Mouse (Mus musculus) 416B (cell line): Measurements from ENCODE around the gene Ppp1r7.
"Not testable (repeated sequence)": the region's sequence is repeated elsewhere in the genome, so short reads cannot be mapped to it uniquely, and the experiment has no call there.

Experiments
- DNase-seq: peaks from one replicate; pipeline ENCODE4 v3.0.0; 2011; ENCODE audit warnings: low read depth

The Ppp1r7 gene

DNA sequence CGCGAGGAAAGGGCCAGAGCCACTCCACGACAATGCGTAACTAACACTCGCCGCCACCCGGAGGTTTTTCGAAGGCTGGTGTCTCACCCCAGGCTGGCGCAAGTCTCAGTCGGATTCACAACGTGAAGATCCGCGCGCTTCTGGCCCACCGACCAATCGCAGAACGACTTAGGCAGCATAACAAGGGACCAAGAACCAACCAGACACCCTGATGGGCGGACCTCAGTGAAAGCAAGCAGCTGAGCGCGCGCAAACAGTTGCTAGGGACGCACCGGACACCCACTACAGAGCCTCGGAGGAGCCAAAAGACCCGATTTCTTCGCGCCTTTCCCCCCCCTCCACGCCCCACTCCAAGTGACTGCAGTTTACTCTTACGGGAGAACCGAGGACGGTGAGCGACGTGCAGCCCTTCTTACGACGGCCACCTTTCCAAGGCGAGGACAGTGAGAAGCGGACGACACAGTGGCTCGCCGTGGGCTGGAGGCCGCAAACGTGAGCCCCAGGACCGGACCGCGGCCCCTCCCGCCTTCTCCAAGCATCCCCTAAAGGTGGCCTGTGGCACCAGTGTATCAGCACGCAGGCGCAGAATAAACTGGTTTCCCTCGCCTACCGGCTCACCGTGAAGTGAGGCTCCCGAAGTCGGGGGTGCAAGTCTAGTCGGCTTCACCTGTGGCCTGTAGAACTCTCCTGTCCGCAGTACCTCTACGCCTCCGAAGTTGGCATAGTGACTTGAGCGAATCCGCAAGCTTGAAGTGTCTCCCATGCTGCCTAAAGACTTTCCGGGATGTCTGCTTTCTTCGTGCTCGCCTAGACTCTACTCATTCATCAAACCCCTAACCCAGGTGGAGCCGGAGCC lies at the start of gene Ppp1r7, which contains the start of gene Pask:
TSS of gene Ppp1r7 (plus strand) at position 207 of the 856 bp plus-strand sequence.
TSS of gene Pask (minus strand) at position 835 of the 856 bp plus-strand sequence.
- peak; percentile 98 for DNase-seq

DNA sequence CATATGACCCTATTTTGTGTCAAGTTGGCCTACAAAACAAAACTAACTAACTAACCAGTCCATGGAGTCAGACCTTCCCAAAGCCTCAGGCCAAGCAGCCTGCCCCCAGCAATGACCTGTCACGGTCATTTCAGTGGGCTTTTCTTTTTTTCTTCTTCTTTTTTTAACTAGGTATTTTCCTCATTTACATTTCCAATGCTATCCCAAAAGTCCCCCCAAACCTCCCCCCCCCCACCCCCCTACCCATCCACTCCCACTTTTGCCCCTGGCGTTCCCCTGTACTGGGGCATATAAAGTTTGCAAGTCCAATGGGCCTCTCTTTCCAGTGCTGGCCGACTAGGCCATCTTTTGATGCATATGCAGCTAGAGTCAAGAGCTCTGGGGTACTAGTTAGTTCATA lies 48.2 kb upstream of the Ppp1r7 start:
- DNase-seq, result not testable (repeated sequence)

DNA sequence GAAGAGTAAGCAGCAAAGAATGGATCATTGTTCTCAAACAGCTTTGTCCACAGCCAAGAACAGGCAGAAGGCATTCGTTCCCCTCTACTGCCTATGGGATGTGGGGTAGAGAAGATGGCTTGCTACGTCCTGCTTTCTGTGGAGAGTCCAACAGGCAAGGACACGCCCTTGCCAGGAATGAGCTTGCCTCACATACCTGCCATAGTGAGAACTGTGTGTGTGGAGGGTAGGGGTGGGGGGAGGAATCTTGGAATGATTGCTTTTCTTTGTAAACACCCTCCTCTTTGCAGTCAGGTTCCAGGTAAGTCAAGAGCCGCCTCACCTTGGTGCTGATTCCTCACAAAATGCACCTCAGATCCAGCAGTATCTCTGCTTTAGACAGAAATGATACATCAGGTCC lies 42.9 kb upstream of the Ppp1r7 start:
- no peak for DNase-seq

DNA sequence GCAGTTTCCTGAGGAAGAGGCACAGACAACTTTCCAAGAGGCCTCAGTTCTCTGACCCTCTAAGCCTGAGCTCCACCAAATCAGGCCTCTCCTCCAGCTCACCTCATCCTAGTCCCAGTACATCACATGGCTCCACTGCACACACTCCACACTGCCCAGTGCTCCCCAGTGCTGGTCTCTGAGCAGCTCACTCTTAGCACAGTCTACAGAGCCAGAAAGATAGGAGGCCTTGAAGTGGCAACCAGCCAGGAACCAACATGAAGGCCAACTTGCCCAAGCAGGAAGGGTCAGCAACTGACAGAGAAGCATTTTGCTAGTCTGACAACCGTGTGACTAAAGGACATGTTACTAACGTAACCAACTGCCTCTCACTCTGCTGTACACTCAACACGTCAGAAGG lies 42.1 kb upstream of the Ppp1r7 start:
- DNase-seq, result peak; percentile 8

DNA sequence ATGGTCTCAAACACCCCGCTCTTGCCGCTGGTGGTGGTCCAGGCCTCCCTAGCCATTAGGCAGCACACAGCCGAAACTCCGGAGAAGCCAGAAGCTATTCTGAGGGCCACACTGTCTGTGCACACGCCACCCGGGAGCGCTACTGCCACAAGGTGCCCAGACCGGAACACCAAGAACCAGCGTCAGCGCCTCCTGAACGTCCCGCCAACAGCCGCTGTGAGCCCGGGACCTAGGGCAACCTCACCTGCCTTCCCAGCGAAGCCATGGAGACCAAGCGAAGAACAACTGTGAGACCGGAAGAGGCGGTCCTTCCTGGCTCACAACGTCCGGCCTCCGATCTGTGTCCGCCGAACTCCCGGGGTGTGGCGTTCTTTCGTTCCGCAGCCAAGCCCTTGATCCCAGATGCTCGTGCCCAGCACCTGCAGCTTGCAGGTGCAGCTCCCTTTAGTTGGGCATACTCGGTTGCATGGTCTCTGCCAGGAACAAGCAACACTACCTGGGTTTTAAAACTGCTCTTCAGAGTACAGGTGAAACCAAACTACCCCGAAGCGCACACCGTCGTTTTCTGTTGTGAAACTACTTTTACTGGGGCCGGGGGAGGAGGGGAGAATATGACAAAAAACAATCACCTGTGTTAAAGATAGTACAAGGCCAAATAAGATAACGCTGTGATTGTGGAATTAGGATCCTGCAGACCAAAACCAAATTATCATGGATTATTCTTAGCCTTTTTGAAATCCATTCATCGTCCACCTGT lies 36.9 kb upstream of the Ppp1r7 start, which contains the start of gene Mterf4:
TSS of gene Mterf4 (minus strand) at position 335 of the 757 bp plus-strand sequence.
- peak; percentile 82 for DNase-seq

DNA sequence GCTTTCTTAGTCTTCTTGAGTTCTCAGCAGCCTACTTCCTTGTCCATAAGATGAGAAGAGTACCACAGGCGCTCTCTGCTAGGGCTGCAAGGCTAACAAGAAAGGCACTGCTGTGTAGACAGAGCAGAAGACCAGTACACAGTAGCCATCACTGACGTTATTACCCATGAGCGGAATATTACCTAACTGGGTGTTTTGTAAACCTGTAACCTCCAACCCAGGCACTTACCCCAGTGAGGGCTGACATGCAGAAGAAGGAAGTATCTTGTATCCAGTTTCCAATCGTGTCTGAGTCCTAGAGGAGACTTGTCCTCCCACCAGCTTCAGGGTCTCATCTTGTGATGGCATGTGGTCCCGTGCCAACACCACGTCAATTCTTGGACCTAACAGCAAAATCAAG lies 18.7 kb upstream of the Ppp1r7 start:
- peak; percentile 26 for DNase-seq

DNA sequence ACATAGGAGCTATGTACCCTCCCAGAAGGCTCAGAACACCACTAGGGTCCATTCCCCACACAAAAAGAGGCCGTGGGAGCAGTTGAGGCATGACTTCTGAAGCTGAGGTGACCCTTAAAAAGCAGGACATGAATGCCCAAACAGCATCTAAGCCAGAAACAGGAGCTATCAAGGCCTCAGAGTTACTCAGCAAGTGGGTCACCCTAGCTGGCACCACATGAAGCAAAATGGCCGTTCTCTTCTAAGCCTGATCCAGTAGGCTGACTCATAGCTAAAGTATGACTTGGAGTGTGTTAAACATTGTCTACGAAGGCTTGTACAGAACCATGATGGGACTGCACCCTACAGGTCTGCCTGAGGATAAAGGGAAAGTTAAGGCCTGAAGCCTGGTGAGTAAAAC lies 16.2 kb upstream of the Ppp1r7 start:
- DNase-seq, result no peak

DNA sequence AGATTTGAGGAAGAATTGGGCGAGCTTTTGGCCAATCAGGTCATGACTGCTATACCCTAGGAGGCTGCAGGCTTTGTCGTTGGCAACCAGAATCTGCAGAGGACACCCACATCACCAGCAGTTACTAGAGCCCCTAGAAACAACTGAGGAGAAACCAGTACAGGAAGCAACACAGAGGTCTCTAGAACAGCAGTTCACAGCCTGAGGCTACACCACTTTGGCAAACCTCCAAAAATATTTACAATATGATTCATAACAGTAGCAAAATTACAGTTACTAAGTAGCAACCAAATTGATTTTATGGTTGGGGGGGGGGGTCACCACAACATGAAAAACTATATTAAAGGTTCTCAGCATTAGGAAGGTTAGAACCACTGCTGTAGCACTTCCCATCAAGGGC lies 8.0 kb upstream of the Ppp1r7 start:
- peak; percentile 8 for DNase-seq

DNA sequence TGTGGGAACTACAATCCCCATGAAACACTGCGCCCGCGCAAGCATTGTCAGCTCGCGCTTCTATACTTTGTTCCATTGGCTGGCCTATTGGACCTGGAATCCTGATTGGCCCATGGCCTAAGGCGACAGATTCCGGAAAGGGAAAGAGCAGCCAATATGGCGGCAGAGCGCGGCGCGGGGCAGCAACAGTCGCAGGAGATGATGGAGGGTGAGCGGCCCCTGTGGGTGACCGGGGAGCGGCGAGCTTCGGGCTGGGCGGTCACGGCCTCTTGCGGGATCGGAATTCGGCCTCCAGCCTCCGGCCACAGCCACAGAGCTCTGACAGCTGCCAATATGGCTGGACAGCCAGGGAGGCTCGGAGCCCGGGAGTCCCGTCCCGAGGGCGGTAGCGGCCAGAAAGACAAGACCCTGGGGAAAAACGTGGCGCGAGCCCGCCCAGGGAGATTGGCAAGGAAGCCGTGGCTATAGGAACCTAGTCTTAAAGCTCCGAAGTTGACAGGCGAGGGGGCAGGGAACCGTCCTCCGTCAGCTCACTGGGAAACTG lies 922 bp downstream of the Ppp1r7 start:
- DNase-seq, result peak; percentile 95

DNA sequence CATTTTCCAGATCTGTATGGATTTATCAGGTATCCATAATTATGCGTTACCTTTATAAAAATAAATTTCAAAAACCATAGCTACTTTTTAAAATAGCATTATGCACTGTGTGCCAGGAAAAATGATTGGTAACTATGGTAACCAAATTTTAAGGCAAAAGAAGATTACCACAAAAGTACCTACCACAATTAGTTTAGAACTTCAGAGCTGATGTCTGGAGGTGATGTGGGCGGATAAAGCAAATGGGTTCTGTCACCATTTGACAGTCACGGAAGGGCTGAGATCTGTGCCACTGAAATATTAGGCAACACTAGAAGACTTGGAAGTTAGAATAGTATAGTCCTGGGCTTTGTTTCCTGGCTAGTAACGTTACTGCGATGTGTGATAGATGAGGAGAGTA lies 4.5 kb downstream of the Ppp1r7 start:
- DNase-seq, result no peak

DNA sequence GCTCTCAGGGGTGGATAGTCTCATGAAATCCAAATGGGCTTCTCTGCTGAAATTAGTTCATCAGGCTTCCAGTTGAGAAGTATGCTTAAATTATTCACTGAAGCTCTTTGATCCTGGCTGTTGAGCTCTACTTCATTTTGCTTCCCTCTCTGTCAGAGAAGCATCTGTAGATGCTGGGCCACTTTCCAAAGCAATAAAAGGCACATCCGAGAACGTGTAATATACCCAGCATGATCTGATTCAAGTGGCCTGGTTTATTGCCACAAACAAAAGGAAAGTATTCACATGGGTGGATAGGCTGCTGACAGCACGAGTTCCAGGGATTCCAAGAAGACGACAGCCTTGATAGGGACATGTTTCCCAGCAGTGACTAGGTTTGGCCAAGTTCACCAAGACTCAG lies 7.0 kb downstream of the Ppp1r7 start:
- DNase-seq, result no peak

DNA sequence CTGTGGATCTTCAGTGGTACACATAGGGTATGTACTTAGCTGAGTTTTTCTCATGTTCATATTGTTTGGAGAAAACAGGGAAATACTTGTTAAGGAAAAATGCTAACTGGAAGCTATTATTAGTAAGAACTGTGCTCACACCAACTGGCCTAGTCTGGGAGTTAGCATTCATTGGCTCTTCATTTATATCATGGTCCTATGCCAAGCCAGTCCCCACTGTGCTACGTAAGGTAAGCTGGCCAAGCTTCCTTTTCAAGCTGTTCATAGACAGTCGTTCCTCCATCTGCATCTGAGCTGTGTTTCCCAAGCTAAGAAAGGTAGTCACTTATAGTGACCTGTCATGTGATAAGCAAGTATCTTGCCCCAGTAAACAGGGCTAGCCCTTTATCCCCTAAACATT lies 10.1 kb downstream of the Ppp1r7 start:
- no peak for DNase-seq

DNA sequence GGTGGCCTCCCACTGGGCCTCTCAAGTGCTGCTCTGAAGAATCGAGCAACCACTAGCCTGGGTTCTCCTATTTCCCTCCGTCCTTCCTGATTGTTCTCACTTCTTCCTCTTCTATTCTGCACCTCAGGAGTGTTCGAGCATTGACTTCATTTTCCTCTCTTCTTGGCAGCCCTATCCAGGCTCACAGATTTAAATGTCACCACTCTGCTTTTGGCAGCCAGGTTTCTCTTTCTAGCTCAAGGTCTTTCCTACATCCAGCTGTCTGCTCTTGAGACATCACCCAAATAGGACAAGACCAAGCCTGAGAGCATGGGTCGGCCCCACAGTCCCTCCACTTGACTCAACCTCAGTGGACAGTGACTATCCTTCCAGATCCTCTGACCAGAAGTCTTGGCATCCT lies 20.0 kb downstream of the Ppp1r7 start:
- DNase-seq, result no peak

DNA sequence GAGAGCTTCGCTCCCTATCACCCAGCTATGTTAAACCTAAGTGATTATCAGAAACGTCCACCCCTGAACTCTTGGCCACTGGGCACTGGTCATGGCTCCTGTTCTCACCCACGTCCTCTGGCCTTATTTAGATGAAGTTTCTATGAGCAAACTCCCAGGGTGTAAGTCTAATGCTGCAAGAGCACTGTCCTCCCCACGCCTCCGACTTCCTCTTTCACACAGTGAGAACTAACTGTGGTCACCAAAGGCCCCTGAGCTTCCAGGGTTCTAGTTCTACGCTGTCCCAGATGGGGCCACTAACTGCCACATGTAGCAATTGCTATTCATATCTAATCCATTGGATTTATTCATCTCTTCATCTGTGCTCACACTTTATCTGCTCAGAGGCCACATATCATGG lies 23.0 kb downstream of the Ppp1r7 start:
- DNase-seq, result peak; percentile 10

DNA sequence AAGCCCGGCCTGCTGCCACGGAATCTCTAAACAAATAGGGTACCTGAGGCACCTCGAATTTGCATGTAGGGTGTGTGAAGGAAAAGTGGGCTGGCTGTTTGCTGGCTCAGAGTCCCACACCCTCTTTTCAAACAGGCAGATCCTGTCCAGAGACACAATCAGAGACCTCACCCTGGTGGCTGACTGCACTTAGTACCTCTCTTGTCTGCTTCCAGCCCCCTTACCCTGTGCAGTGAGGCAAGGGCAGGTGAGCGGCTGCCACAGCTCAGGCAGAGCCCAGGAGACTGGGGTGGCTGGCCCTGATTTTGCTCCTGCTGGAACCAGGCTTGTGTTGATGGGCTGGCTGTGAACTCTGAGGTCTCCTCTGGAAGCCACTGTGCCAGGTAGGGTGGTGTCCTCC lies 31.0 kb downstream of the Ppp1r7 start, which contains the start of gene Ano7:
TSS of gene Ano7 (plus strand) at position 266 of the 400 bp plus-strand sequence.
- DNase-seq, result no peak

DNA sequence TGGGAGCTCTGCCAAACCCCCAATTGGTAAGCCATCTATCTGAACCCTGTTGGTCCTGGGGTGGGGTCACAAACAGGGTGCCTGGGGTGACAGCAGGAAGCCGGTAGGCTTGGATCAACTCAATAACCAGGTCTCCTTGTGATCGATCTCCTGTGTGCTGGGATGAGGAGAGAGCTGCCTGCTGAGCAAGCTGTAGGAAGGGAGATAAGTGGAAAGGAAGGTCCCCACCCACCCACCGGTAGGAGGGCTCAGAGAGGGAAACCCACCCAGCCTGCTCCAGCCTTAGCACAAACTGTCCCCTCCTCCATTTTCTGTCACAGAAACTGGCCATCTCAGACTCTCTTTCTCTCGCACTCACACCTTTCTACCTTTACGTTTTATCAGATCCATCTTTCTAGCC lies 34.7 kb downstream of the Ppp1r7 start:
- DNase-seq, result no peak

DNA sequence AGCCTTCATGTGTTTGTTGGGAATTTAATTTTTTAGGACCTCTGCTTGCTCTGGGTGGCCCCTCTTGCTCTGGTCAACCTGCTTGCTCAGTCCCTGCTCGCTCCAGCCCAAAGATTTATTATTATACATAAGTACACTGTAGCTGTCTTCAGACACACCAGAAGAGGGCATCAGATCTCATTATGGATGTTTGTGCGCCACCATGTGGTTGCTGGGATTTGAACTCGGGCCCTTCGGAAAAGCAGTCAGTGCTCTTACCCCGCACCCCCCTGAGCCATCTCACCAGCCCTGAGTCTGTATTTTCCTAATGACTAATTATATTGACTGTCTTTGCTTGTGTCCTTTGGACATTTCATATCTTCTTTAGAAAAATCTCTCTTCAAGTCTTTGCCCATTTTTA lies 36.5 kb downstream of the Ppp1r7 start:
- no peak for DNase-seq

DNA sequence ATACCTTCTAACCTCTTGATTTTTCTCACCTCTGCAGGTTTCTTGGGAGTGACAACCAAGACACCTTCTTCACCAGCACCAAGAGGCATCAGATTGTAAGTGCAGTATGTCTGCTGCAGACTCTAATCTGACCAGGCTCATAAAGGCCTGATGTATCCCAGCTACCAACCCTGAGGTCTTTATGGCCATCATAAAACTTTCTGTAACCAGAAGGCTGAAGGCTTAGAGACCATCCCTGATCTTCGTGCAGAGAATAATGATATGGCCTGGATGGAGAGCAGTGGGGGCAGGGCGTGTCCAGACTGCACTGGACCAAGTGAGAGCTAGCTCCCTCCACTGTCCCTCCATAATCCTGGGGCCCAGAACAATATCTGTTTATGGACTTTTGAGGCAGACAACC lies 44.5 kb downstream of the Ppp1r7 start:
- no peak for DNase-seq

DNA sequence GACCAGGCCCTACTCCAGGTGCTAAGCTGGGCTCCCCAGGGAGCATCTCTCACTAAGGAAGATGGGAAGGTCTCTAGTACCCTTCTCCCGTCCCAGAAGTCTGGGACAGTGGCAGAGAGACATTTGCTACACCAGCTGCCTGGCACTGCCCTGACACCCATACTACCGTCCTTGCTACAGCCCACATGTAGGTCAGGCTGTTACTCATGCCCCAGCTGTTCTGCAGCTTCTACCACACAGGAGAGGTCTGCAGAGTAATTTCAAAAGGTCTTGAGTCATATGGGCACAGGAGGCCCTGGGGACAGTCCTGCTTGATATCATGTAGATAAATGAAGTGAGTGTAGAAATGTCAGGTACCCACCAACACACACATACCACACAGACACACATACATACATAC lies 46.3 kb downstream of the Ppp1r7 start:
- no peak for DNase-seq

DNA sequence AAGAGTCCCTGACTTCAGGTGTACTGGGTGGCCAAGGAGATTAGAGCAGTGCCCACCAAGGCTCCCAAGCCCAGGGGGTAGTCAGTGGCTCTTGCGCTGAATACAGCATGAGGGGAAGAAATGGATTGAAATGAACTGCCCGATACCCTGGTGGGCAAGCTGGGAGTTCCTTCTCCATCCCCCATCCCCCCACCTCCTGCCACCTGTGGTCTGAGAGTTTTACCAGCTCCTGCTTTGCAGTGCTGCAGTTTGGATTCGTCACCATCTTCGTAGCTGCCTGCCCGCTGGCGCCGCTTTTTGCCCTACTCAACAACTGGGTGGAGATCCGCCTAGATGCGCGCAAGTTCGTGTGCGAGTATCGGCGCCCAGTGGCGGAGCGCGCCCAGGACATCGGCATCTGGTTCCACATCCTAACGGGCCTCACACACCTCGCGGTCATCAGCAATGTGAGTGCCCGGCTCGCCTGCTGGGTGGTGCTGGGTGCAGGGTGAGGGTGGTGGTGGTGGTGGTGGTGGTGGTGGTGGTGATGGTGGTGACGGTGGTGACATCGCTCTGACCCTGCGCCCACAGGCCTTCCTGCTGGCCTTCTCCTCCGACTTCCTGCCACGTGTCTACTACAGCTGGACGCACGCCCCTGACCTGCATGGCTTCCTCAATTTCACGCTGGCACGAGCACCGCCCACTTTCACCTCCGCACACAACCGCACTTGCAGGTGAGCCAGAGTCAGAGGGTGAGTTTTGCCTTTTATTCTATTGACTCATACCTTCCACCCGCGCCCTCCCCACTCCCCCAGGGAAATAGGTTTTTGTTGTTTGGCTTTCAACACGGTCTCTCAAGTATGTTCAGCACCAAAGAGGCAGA lies 58.8 kb downstream of the Ppp1r7 start:
- DNase-seq, result peak; percentile 16

DNA sequence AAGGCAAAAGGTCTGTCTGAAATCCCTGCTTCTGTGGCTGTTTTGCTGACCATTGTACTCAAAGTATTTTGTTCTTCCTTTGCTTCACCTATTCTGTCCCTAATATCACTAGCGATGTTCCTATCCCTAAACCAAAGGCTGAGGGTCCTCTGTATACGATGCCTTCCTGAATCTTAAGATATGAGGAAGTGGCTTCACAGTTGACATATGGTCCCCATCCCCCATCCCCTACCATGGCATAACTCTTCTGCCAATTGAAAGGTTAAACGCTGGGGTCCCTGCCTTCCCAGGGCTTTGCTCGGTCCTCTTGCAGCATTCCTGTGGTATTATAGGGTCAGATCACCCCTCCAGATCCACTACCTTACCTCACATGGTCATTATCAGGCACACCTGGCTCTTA lies 60.7 kb downstream of the Ppp1r7 start:
- DNase-seq, result peak; percentile 8
